In genomic region chr11:4053586-4053985, GRCm38 (mm10) we compare ENCODE assay signal across 8 mouse cellular contexts. TPM values are rescaled to one million over a fixed set of nuclear protein-coding genes. Genes with fewer than 3 reads are reported as not detected.
DNase-seq lines count a peak whose midpoint lies in the region; ATAC-seq lines count a peak whose summit lies in the region.

No protein-coding gene starts in this region.

- no peak overlapping the region for H3K4me2 ChIP-seq in forebrain, embryonic 11.5 days (ENCODE audit: low read depth, low read length, severe bottlenecking)
- no peak overlapping the region for H3K4me2 ChIP-seq in forebrain, embryonic 15.5 days (replicated peaks)

- no peak overlapping the region for H3K9ac ChIP-seq in forebrain, embryonic 11.5 days (ENCODE audit: low read length)
- H3K9ac ChIP-seq in forebrain, embryonic 15.5 days (replicated peaks), result no peak overlapping the region

- ATAC-seq in forebrain, embryonic 11.5 days (replicated peaks; ENCODE audit: low FRiP score), result no peak
- no peak for ATAC-seq in forebrain, embryonic 15.5 days (replicated peaks)
- ATAC-seq in granulocyte monocyte progenitor cell, adult 5-6 weeks (replicated peaks; ENCODE audit: poor library complexity, severe bottlenecking), result peak; percentile 58; the same call in 1 of the 2 replicates
- ATAC-seq in megakaryocyte-erythroid progenitor cell, adult 5-6 weeks (replicated peaks; ENCODE audit: low FRiP score, low TSS enrichment, poor library complexity, severe bottlenecking), result peak; percentile 85

- no peaks in the 10 kb centered on the region for H3K27me3 ChIP-seq in forebrain, embryonic 11.5 days (ENCODE audit: control insufficient read depth, insufficient read depth, low read length)
- no peaks in the 10 kb centered on the region for H3K27me3 ChIP-seq in forebrain, embryonic 15.5 days

- H3K9me3 ChIP-seq in forebrain, embryonic 11.5 days (ENCODE audit: control insufficient read depth, low read length), result no peaks in the 10 kb centered on the region
- no peaks in the 10 kb centered on the region for H3K9me3 ChIP-seq in forebrain, embryonic 15.5 days

- H3K27ac ChIP-seq in forebrain, embryonic 11.5 days (ENCODE audit: low read depth, low read length), result no peak overlapping the region
- H3K27ac ChIP-seq in forebrain, embryonic 15.5 days (replicated peaks), result no peak overlapping the region

- DNase-seq in forebrain, embryonic 11.5 days (ENCODE audit: low spot score), result peak; percentile 84
- DNase-seq in R1 (ENCODE audit: low read depth, low spot score), result peak; percentile 84
- peak; percentile 85 to 91 for DNase-seq in cerebellum, postnatal 14 days
- DNase-seq in layer of hippocampus, postnatal 25 days (ENCODE audit: extremely low spot score in 1 of 2, low spot score in 1 of 2), result peak; percentile 76 to 83
- DNase-seq in spleen, postnatal 36 days (ENCODE audit: low spot score in 2 of 2), result peak; percentile 24 to 42

- no peaks in the 10 kb centered on the region for H3K36me3 ChIP-seq in forebrain, embryonic 11.5 days (ENCODE audit: control insufficient read depth, insufficient read depth, low read length)
- no peaks in the 10 kb centered on the region for H3K36me3 ChIP-seq in forebrain, embryonic 15.5 days

- H3K4me1 ChIP-seq in forebrain, embryonic 11.5 days (replicated peaks; ENCODE audit: control insufficient read depth, insufficient read depth, low read length), result no peaks in the 10 kb centered on the region
- H3K4me1 ChIP-seq in forebrain, embryonic 15.5 days, result no peaks in the 10 kb centered on the region

- WGBS in forebrain, embryonic 11.5 days, result 16% methylated on average over 5 of the region's 5 CpGs
- WGBS in forebrain, embryonic 15.5 days, result 15% methylated on average over 5 of the region's 5 CpGs

- no peak overlapping the region for H3K4me3 ChIP-seq in forebrain, embryonic 11.5 days (ENCODE audit: low read depth, low read length)
- H3K4me3 ChIP-seq in forebrain, embryonic 15.5 days, result no peak overlapping the region

RNA-seq across cellular contexts. Expression of gene Sec14l3, which starts 11.1 kb away (rescaled TPM):
- polyA plus RNA-seq in forebrain, embryonic 11.5 days (2014; fragmentation: Nextera tagmentation; extraction: Ambion mirVana), result 0.28 and 0.37 TPM in 2 replicates
- 0.75 and 0.91 TPM in 2 replicates for polyA plus RNA-seq in forebrain, embryonic 15.5 days (2015; fragmentation: Nextera tagmentation; extraction: Ambion mirVana)
- total RNA-seq in granulocyte monocyte progenitor cell, adult 5-6 weeks (2014; fragmentation: Nextera tagmentation), result not detected in 2 replicates
- not detected in 2 replicates for total RNA-seq in granulocyte monocyte progenitor cell, adult 5-6 weeks (2017)
- 1 to 10 TPM; 1.6 to 1.9 TPM for total RNA-seq in layer of hippocampus, postnatal 25 days (2021)
- total RNA-seq in megakaryocyte-erythroid progenitor cell, adult 5-6 weeks (2014; fragmentation: Nextera tagmentation), result not detected in 2 replicates
- total RNA-seq in megakaryocyte-erythroid progenitor cell, adult 5-6 weeks (2017), result not detected in 2 replicates

RNA-seq across cellular contexts. Expression of gene Sec14l4, which starts 22.3 kb away (rescaled TPM):
- polyA plus RNA-seq in forebrain, embryonic 11.5 days (2014; fragmentation: Nextera tagmentation; extraction: Ambion mirVana), result 0.29 TPM in 1 of 2 replicates, not detected in the other
- not detected in 2 replicates for polyA plus RNA-seq in forebrain, embryonic 15.5 days (2015; fragmentation: Nextera tagmentation; extraction: Ambion mirVana)
- not detected in 2 replicates for total RNA-seq in granulocyte monocyte progenitor cell, adult 5-6 weeks (2014; fragmentation: Nextera tagmentation)
- total RNA-seq in granulocyte monocyte progenitor cell, adult 5-6 weeks (2017), result not detected in 2 replicates
- total RNA-seq in layer of hippocampus, postnatal 25 days (2021), result under 1 TPM; 0.17 to 0.19 TPM
- not detected in 2 replicates for total RNA-seq in megakaryocyte-erythroid progenitor cell, adult 5-6 weeks (2014; fragmentation: Nextera tagmentation)
- not detected in 2 replicates for total RNA-seq in megakaryocyte-erythroid progenitor cell, adult 5-6 weeks (2017)

RNA-seq across cellular contexts. Expression of gene Mtfp1, which starts 41.7 kb away (rescaled TPM):
- 7.9 and 8.9 TPM in 2 replicates for polyA plus RNA-seq in forebrain, embryonic 11.5 days (2014; fragmentation: Nextera tagmentation; extraction: Ambion mirVana)
- polyA plus RNA-seq in forebrain, embryonic 15.5 days (2015; fragmentation: Nextera tagmentation; extraction: Ambion mirVana), result 7.3 and 7.7 TPM in 2 replicates
- total RNA-seq in granulocyte monocyte progenitor cell, adult 5-6 weeks (2014; fragmentation: Nextera tagmentation), result 9.9 and 11.1 TPM in 2 replicates
- total RNA-seq in granulocyte monocyte progenitor cell, adult 5-6 weeks (2017), result 8.7 and 13.3 TPM in 2 replicates
- total RNA-seq in layer of hippocampus, postnatal 25 days (2021), result 100 to 1,000 TPM; 109 to 126 TPM
- total RNA-seq in megakaryocyte-erythroid progenitor cell, adult 5-6 weeks (2014; fragmentation: Nextera tagmentation), result 39.6 and 47.8 TPM in 2 replicates
- total RNA-seq in megakaryocyte-erythroid progenitor cell, adult 5-6 weeks (2017), result 26.3 and 31.4 TPM in 2 replicates

Comparison
In these comparisons a context has a peak if more than half of its experiments do, and no peak if none do; other contexts are left out.
1. ATAC-seq: peak in granulocyte monocyte progenitor cell, adult 5-6 weeks (single experiment) and megakaryocyte-erythroid progenitor cell, adult 5-6 weeks (single experiment); none in forebrain, embryonic 11.5 days (single experiment) and forebrain, embryonic 15.5 days (single experiment).
2. DNase-seq: peak in every context shown above with its lines; median percentile 88 in cerebellum, postnatal 14 days; 84 in forebrain, embryonic 11.5 days; 84 in R1; 80 in layer of hippocampus, postnatal 25 days; 33 in spleen, postnatal 36 days.